Mouse (Mus musculus) heart, postnatal 0 days (tissue): ENCODE results near the gene Cog6.

Experiments
- CTCF ChIP-seq: IDR thresholded peaks from 2 replicates; pipeline ENCODE4 v1.5.1; 2016; ENCODE audit warnings: antibody characterized with exemption, control low read depth, low read depth
- EP300 ChIP-seq: IDR thresholded peaks from 2 replicates; pipeline ENCODE4 v1.6.1; 2016; ENCODE audit warnings: antibody characterized with exemption, low read depth

DNA sequence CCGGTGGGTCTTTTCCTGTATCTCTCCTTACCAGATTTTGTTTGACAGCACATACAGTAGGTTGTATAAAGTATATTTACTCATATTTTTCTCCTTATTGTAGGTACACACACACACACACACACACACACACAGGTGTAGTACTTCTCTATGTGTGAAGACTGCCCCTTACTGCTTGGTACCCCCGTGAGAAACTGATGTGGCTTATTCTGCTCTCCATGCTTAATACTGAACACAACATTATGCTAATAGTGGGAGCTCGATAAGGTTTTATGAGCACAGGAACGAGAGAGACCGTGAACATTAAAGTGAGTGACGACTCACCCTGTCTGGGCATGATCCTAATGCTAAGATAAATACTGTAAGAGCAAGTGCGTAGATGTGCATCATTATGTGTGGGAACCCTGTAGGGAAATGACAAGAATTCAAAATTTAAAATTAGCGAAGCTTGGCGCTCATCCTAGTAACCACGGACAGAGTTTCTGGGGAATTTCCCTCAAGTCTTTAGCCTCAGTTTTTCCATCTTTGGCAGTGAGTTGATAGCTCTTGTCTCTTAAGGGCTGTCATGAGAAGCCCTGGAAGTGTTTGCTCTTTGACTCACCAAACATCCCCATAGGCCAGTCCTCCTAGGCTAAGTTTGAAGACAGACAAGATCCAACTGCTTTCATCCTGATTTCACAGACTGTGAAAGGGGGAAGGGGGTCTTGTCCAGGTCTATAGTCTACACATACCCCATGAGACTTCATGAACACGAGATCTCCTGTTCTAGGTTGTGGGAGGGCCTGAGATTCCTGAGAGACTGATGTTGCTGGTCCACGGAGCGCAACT, 48.4 kb upstream of the Cog6 start:
- TF ChIP-seq CTCF (no peak), EP300 (no peak)
